Mouse (Mus musculus): ENCODE measurements around the gene Gys1.

The Gys1 gene

DNA sequence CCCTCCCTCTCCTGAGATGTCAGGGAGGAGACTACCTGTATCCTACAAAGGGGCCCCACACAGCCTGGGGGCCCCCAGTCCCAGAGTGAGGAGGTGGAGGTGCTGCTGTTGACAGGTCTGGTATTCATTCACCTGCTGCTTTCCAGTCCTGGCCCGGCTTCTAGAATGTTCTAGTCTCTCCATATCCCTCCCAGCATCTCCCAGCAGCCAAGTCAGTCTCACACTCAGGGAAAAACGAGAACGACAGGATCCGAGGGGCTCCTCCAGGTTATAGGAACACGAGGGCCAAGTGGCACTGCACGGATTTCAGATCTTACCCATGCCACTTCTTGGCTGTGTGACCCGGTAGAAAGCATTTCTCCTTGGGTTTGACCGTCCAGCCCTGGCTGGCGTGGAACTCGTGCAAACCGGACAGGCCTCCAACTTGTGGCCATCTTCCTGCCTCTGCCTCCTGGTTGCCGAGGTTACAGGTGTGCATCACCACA, 19.9 kb upstream of the Gys1 start:
- no peak for DNase-seq

DNA sequence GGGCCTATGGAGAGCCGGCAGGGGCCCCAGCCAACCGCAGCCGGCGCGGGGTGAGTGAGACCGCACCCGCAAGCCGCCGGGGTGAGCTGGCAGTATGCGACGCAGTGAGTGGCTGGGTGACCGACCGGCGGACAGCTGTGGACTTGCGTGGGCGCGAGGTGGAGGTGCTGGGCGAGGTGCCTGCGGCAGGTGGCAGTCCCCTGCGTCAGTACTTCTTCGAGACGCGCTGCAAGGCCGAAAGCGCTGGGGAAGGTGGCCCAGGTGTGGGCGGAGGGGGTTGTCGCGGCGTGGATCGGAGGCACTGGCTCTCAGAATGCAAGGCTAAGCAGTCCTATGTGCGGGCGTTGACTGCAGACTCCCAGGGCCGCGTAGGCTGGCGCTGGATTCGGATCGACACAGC, 19.0 kb upstream of the Gys1 start:
- DNase-seq, result no peak

DNA sequence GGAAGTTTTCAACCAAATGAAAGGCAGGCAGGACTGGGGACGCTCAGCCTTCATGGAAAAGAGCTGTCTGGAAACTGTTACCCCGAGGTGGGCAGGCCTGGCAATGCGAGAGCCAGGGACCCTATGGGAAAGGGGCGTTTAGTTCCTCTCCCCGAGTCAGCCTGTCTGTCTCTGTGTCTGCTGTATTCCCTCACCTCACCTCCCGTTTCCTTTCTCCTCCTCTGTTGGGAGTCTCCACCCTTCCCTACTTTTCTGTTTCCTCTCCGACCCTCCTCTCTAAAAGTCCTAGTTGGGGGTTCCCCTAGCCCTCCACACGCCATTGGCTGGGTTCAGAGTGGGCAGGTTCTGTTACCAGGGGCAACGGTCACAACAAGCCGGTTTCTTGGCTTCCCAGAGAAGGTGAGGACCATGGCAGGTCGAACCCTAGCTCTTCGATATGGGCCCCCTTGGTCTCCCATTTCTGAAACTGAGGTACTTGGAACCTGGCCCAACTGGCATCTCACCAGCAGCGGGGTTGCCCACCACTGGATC, 16.6 kb upstream of the Gys1 start:
- no peak for DNase-seq

DNA sequence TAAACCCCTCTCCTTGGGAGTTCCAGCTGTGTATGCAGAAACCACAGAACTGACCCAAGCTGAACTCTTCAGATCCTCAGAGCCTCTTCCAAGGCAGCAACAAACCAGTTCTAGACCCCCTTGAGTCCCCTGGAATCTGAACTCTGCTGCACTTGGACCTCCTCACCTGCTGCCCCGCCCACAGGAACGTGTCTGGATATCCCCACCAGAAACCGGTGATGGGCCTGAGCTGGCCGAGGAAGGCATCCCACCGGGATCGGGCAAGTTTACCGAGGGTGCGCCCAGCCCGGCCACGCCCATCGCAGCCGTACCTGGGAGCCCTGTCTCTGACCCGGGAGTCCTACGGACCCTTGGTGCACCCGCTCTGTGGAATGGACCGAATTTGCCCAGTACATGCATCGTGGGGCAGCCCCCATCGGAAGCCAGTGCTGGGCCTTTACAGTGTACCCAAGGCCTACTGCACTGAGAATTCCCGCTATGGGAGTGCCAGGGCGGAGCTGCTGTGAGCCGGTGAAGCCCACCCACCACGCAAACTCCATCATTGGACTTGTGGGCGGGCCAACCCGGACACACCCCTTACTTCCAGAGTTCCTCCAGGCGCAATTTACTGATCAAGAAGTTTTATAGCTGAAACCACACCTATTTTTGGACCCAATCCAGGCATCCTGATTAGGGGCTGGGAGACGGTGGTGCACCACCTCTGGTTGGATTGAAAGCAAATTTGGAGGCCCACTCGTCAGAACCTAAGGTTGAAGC, 14.6 kb upstream of the Gys1 start:
- DNase-seq, result no peak

DNA sequence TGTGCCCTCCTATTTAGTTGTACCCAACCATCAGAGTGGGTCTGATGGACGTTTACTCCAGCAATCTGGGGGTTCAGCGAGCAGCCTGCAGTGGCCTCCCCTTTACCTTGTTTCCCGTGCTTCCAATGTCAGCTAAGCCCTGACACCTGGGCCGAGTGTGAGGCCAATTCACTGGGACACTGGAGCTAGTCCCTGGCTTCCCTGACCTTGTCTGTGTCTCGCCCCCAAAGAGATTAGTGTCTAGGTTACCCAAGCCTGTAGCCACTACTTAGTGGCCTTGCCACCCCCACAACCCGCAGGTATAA, 14.1 kb upstream of the Gys1 start, which contains the start of gene Lhb:
TSS of gene Lhb (plus strand) at position 206 of the 305 bp plus-strand sequence.
- no peak for DNase-seq

DNA sequence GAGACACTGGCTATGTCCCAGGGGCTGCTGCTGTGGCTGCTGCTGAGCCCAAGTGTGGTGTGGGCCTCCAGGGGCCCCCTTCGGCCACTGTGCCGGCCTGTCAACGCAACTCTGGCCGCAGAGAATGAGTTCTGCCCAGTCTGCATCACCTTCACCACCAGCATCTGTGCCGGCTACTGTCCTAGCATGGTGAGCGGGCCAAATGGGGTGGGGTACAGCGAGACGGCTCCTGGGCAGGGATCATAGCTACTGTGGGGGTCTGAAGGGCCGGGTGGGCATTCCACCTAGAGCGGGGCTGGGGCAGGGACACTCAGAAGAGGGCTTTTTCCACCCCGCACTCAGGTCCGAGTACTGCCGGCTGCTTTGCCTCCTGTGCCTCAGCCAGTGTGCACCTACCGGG, 13.4 kb upstream of the Gys1 start:
- DNase-seq, result no peak

DNA sequence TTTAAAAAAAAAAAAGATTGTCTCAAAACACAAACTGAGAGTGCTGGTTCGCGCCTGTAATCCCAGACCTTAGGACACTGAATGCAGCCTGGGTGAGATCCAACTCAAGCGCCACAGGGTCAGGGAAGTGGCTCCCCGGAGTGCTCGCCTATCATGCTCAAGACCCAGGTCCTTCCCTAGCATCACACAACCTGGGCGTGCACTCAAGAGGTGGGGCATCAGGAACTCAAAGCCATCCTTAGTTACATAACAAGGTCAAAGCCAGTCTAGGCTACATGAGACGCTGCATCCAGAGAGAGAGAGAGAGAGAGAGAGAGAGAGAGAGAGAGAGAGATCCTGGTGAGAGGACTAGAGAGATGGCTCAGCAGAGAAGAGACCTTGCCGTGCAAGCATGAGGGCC, 8.1 kb upstream of the Gys1 start:
- no peak for DNase-seq

DNA sequence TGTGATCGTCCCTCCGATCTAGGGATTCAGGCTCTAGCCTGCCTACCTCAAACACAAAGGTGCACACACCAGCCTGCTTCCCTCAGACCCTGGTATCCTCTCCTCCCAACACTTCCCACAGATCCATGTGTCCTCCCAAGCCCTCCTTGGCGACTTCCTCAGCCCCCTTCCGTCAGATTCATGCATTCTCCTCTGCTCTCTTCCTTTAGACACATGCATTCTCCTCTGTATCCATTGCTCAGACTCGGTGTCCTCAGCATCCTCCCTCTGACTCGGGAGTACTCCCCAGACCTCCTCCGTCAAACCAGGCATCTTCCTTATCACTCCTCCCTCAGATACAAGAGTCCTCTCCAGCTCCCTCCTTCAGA, 825 bp upstream of the Gys1 start:
- no peak for DNase-seq

DNA sequence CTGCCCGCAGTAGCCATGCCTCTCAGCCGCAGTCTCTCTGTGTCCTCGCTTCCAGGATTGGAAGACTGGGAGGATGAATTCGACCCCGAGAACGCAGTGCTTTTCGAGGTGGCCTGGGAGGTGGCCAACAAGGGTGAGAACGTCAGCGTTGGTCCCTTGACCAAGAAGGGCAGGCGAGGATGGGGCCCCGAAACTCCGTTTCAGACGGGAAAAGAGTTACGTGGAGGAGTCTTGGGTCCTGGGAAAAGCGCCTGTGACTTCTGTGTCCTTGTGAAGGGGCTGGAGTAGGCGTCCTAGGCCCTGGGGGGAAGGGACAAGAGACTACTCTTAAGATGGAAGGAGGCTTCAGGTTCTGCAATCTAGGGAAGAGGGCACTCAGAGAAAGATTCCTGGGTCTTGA, 394 bp downstream of the Gys1 start:
- DNase-seq, result no peak

DNA sequence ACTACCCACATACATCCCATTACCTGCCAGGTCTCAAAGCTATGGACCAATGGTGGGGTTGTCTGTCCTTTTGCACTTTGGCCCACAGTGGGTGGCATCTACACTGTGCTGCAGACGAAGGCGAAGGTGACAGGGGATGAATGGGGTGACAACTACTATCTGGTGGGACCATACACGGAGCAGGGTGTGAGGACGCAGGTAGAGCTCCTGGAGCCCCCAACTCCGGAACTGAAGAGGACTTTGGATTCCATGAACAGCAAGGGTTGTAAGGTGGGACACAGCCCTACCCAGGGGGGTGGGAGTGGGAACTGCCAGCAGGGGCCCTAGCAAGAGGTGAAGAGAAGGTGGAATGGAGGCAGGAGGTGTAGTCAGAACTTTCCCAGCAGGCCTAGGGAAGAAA, 1.8 kb downstream of the Gys1 start:
- no peak for DNase-seq

DNA sequence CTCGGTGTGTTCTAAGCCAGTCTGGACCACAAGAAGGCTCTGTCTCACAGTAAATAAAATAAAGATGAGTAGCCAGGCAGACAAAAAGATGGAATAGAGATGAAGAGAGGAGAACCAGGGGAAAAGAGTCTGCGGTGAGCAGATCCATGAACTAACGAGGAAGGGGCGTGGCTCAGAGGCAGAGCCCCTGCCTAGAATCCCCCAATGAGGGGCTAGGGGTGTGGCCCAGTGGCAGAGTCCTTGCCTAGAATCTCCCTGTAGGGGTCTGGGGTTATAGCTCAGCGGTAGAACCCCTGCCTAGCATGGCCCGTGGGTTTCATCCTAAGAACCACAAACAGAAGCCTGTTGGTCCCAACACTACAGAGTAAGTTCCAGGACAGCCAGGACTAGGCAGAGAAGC, 2.4 kb downstream of the Gys1 start:
- no peak for DNase-seq

DNA sequence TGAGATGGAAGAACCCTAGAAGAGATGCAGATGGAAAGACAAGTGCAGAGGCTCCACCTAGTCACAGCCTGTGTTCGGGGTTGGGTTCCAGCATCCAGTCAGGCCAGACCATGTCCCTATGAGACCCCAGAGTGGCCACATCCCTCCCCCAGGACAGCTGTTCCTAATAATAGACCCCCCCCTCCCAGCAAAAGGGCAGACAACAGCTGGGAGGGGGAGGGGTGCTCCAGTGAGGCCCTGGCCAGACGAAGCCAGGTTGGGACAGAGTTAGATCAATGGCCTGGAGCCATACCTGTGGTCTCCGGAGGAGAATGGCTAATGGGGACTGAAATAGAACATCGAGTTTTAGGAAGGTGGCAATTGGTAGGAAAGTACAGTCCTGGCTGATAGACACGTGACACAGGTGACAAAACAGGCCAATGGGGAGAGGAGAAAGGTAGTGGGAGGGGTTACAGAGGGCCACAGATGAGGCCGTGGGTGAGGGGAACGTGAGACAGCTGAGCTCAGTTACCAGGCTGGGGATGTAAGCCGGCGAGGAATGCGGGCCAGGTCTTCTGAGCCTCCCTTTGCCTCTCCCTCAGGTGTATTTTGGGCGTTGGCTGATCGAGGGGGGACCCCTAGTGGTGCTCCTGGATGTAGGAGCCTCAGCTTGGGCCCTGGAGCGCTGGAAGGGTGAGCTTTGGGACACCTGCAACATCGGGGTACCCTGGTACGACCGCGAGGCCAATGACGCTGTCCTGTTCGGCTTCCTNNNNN, 3.1 kb downstream of the Gys1 start, which contains the start of gene Ruvbl2:
TSS of gene Ruvbl2 (minus strand) at position 576 of the 756 bp plus-strand sequence.
- DNase-seq, result peak in 1 of 2 experiments; percentile 32

DNA sequence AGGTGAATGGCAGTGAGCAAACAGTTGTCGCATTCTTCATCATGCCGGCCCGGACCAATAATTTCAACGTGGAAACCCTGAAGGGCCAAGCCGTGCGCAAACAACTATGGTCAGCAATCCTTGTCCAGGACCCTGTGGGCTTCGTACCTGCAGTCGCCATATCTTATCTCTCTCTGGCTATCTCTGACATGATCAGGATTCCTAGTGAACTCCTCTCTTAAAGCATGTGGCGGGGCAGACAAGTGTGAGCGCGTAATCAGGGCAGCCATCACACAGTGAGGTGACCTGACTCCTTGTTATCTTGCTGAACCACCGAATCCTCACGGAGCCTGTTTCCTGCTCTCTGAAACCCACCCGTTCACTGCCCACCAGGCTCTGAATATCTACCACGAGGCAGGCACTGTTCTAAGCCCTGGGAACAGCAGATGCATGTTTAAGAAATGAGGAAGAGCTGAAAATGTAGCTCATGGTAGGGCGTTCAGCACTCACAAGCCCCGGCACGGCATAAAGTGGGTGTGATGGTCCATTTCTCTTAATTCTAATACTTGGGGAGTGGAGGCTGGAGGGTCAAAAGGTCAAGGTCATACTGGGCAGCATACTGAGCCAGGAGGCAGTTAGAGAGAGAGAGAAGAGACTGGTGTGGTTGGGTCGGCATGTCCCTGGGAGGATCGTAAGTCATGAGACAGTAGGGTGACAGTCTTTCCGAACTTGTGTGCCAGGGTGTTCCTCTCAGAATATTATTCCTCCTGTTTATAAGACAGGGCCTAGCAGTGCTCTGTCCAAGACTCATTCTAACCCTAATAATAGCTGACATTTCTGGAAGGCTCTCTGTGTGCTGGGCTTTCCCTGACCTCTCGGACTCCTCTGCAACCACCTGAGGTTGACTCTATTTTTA, 9.1 kb downstream of the Gys1 start:
- no peak for DNase-seq

DNA sequence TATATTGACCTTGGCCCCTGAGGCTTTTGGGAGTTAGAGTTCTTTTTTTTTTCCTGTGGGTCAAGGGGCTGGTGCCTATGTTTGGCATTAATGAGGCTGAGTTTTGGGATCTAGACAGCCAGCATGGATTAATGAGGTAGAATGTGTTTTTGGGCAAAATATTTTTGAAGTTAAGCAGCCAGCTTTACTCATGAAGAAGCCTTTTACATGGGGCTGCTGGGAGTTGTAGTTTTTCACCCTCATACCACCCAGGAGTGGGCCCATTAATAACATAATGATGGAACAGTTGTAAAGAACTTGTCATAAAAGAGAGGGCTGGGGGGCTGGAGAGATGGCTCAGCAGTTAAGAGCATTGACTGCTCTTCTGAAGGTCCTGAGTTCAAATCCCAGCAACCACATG, 11.9 kb downstream of the Gys1 start:
- no peak for DNase-seq

DNA sequence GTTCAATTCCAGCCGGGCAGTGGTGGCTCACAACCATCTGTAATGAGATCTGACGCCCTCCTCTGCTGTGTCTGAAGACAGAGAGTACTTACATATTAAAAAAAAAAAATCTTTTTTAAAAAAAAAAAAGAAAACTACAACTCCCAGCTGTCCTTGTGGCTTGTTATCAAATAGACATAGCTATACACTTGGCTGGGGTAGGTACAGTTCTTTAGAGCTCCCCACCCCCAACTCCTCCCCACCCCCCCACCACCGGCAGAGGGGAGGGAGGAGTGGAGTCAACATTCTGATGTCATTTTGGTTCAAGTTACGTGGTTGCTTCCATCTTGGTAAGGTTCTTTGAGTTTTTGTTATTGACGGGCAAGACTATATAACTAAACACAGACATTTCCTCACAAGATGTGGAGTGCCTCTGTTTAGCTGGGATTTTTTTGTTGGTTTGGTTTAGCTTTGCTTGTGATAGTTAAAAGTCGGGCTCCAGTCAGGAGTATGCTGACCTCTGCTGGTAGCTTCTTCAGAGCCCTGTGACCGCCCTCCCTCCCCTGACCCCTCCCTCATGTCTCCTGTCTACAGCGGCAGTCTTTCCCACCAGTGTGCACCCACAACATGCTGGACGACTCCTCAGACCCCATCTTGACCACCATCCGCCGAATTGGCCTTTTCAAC, 12.8 kb downstream of the Gys1 start:
- peak; percentile 56 to 71 for DNase-seq

DNA sequence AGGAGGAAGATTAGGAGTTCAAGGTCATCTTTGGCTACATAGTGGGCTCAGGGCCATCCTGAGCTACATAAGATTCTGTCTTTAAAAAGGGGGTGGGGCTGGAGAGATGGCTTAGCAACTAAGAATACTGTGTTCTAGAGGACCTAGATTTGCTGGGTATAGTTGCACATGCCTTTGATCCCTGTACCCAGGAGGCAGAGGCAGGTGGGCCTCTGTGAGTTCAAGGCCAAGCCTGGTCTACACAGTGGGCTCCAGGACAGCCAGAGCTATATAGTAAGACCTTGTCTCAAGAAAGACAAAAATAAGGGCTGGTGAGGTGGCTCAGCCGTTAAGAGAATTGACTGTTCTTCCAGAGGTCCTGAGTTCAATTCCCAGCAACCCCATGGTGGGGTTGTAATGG, 15.3 kb downstream of the Gys1 start:
- no peak for DNase-seq

DNA sequence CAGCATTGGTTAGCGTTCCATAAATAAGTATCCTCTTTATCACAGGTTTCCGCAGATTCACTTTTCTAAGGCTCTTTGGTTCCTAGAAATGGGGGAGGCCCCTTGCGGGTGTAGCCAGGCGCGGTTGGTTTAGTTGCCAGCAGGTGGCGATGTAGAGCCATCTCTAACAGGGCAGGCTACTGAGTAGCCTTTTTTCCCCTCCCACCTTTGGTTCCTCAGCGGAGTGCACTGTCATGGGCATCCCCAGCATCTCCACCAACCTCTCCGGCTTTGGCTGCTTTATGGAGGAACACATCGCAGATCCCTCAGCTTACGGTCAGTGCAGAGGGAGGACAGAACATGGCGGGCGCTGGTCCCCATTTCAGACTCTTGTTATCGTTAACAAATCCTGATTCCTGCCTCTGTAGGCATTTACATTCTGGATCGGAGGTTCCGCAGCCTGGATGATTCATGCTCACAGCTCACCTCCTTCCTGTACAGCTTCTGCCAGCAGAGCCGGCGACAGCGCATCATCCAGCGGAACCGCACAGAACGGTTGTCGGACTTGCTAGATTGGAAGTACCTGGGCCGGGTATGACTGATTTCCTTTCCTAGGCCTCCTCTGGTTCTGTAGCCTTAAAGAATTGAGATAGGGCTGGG, 16.8 kb downstream of the Gys1 start:
- DNase-seq, result peak; percentile 93 to 95

DNA sequence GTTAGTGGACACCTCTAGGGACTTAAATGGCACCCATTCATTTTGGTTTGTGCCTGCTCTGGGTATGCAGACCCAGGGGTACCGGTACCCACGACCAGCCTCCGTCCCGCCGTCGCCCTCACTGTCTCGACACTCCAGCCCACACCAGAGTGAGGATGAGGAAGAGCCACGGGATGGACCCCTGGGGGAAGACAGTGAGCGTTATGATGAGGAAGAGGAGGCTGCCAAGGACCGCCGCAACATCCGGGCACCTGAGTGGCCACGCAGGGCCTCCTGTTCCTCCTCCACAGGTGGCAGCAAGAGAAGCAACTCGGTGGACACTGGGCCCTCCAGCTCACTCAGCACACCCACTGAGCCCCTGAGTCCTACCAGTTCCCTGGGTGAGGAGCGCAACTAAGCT, 20.3 kb downstream of the Gys1 start:
- no peak for DNase-seq

DNA sequence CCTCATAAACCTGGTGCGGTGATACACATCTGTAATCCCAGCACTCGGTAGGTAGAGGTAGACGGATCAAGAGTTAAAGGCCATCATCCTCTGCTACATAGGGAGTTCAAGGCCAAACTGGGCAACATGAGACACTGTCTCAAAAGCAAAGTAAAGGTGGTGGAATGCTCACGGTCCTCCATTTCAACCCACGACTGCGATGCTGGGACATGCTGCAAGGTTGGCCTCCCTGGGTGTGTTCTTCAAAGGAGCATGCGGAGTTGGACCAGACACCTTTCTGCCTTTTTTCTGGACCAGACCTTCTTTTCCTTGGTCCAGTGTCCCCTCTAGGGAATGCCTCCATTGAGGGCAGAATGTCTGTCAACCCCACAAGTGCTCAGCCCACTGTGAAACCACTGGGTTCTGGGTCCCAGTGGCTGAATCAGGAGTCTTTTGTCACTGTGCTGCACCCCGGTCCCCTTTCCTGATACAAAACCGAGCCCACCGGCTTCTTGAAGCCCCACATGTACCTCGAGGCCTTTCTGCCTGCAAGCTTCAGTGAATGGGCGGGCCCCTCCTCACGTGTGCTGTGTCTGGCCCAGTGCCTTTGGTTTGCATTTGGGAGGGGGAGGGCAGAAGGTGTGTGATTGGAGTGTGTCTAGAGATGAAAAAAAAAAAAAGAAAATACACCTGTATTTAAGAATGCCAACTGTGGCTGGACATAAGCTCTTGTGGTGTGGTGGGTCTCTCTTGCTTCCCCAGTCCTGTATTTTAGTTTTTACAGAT, 21.5 kb downstream of the Gys1 start:
- DNase-seq, result no peak

DNA sequence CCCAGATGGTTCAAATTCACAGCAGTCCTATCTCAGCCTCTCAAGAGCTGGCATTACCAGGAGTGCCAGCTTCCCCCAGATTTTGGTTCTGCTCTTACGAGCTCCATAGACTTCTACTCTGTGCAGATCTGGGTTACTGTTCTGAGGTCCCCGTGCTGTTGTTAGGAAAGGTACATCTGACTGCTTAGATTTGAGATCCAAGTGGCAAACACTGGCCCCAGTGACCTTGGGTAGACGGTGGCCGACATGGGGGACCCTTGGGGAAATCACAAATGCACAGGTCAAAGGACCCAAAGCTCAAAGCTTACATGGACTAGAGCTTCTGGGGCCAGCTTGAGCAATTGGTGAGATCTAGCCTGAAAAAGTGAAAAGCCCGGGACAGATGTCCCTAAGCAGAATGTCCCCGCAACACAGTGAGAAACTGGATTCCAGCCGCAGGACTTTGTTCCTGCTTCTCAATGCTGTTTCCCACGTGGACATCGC, 22.1 kb downstream of the Gys1 start:
- no peak for DNase-seq

All from cerebellum, postnatal 14 days (tissue).